Mouse (Mus musculus): ENCODE results near the gene Spata19.

GRCm38 (mm10) chr9:27396500-27396899, at the start of gene Spata19:
- no peak for TF ChIP-seq CEBPB (IDR thresholded peaks at IDR 0.05; ENCODE audit: insufficient read depth, poor library complexity, severe bottlenecking)
- no peak for TF ChIP-seq POLR2A (IDR thresholded peaks at IDR 0.05; ENCODE audit: insufficient read length, low read depth)

Data from myocyte (in vitro differentiated cells).